Mouse (Mus musculus): ENCODE measurements at regions not wholly inside any gene's neighbourhood (a gene's known extent, or its start where the extent isn't known, plus 50 kb on each side); places are given as distances from the start of the nearest gene placed in this dataset.

- TF ChIP-seq MAFK (IDR thresholded peaks at IDR 0.05; ENCODE audit: insufficient read depth, low read depth, low read length) (no peak), ZNF384 (IDR thresholded peaks at IDR 0.05; ENCODE audit: low read depth, low read length) (no peak), HCFC1 (IDR thresholded peaks at IDR 0.05; ENCODE audit: borderline replicate concordance, insufficient read depth, low read length) (no peak), CHD2 (IDR thresholded peaks at IDR 0.05; ENCODE audit: low read depth, low read length) (no peak)
Observed at GRCm38 (mm10) chr13:7414342-7415287, 766.0 kb upstream of the Pfkp start.

Data from ES-E14 (cell line).